Mouse (Mus musculus): ENCODE results near the gene Olfr56.
A peak's percentile ranks its signal among the peaks of the same experiment; 100 is the strongest.

Gene Olfr56

GRCm38 (mm10) chr11:49091171-49091570 lies 112.5 kb downstream of the Olfr56 start:
- DNase-seq (ENCODE audit: inconsistent ontology term): no peak

- peak; percentile 67 for DNase-seq (ENCODE audit: inconsistent ontology term)
Observed at GRCm38 (mm10) chr11:49092053-49092586, 113.4 kb downstream of the Olfr56 start.

- no peak for DNase-seq (ENCODE audit: inconsistent ontology term)
Observed at GRCm38 (mm10) chr11:49092786-49093185, 114.1 kb downstream of the Olfr56 start.

- DNase-seq (ENCODE audit: inconsistent ontology term): no peak
Observed at GRCm38 (mm10) chr11:49093861-49094660, 115.4 kb downstream of the Olfr56 start.

GRCm38 (mm10) chr11:49095367-49095766 lies 116.7 kb downstream of the Olfr56 start:
- peak; percentile 86 for DNase-seq (ENCODE audit: inconsistent ontology term)

- no peak for DNase-seq (ENCODE audit: inconsistent ontology term)
Observed at GRCm38 (mm10) chr11:49100409-49100808, 121.7 kb downstream of the Olfr56 start.

- no peak for DNase-seq (ENCODE audit: inconsistent ontology term)
Observed at GRCm38 (mm10) chr11:49101500-49101899, 122.8 kb downstream of the Olfr56 start.

- peak; percentile 58 for DNase-seq (ENCODE audit: inconsistent ontology term)
Observed at GRCm38 (mm10) chr11:49103047-49103693, 124.5 kb downstream of the Olfr56 start.

- DNase-seq (ENCODE audit: inconsistent ontology term): no peak
Observed at GRCm38 (mm10) chr11:49105752-49106151, 127.1 kb downstream of the Olfr56 start.

GRCm38 (mm10) chr11:49107650-49108537 lies 129.2 kb downstream of the Olfr56 start:
- DNase-seq (ENCODE audit: inconsistent ontology term): peak; percentile 29

- DNase-seq (ENCODE audit: inconsistent ontology term): no peak
Observed at GRCm38 (mm10) chr11:49108833-49109232, 130.1 kb downstream of the Olfr56 start.

GRCm38 (mm10) chr11:49111000-49111399 lies 132.3 kb downstream of the Olfr56 start:
- no peak for DNase-seq (ENCODE audit: inconsistent ontology term)

- no peak for DNase-seq (ENCODE audit: inconsistent ontology term)
Observed at GRCm38 (mm10) chr11:49112624-49113219, 134.0 kb downstream of the Olfr56 start.

GRCm38 (mm10) chr11:49114158-49114557 lies 135.5 kb downstream of the Olfr56 start:
- DNase-seq (ENCODE audit: inconsistent ontology term): no peak

- DNase-seq (ENCODE audit: inconsistent ontology term): no peak
Observed at GRCm38 (mm10) chr11:49114774-49115173, 136.1 kb downstream of the Olfr56 start, which contains the start of gene Olfr1396. Gene Olfr1396 (minus strand): TSS chr11:49114874.

GRCm38 (mm10) chr11:49119635-49120034 lies 140.9 kb downstream of the Olfr56 start:
- no peak for DNase-seq (ENCODE audit: inconsistent ontology term)

GRCm38 (mm10) chr11:49124169-49124568 lies 145.5 kb downstream of the Olfr56 start:
- DNase-seq (ENCODE audit: inconsistent ontology term): no peak

- DNase-seq (ENCODE audit: inconsistent ontology term): no peak
Observed at GRCm38 (mm10) chr11:49141974-49142373, 163.3 kb downstream of the Olfr56 start, which contains the start of gene Olfr1395. Gene Olfr1395 (plus strand): TSS chr11:49142274.

GRCm38 (mm10) chr11:49154077-49154476 lies 175.4 kb downstream of the Olfr56 start, which contains the start of gene Olfr1394:
Gene Olfr1394 (plus strand): TSS chr11:49154377.
- no peak for DNase-seq (ENCODE audit: inconsistent ontology term)

GRCm38 (mm10) chr11:49156821-49157814 lies 178.4 kb downstream of the Olfr56 start:
- DNase-seq (ENCODE audit: inconsistent ontology term): no peak
